Mouse (Mus musculus): ENCODE data around the gene Tnpo1.

- TF ChIP-seq CTCF (conservative IDR thresholded peaks at IDR 0.05; ENCODE audit: low read length) (no peak), NANOG (IDR thresholded peaks at IDR 0.05; ENCODE audit: borderline replicate concordance, low read length) (no peak)
Observed at GRCm38 (mm10) chr13:98963612-98964011, 37.4 kb upstream of the Tnpo1 start.
